Mouse (Mus musculus) cerebellum, adult 8-10 months (tissue): ENCODE data around the gene Kcnk15.

ENCODE experiments used
- DNase-seq: peaks from one replicate; pipeline ENCODE4 v3.0.0; 2022

Gene Kcnk15

DNA sequence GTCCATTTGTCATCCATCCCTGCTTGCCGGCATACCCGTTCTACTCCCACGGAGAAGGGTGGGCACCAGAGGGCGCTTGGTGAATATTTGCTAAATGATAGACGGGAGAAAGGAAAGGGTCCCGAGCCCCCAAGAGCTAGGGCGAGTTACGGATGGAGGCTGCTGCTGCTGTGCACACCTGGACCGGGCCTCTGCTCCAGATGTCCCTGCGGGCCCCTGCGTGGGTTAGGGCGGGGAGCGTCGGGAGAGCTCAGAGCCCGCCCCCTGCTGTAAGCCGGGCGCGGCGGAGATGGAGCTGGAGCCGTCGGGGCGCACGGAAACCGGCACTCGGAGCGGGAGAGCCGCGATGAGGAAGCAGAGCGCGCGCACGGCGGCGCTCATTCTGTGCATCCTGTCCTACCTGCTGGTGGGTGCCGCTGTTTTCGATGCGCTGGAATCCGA, at the start of gene Kcnk15:
Gene Kcnk15 (plus strand): TSS at position 191 of the 441 bp plus-strand sequence.
- DNase-seq: no peak

DNA sequence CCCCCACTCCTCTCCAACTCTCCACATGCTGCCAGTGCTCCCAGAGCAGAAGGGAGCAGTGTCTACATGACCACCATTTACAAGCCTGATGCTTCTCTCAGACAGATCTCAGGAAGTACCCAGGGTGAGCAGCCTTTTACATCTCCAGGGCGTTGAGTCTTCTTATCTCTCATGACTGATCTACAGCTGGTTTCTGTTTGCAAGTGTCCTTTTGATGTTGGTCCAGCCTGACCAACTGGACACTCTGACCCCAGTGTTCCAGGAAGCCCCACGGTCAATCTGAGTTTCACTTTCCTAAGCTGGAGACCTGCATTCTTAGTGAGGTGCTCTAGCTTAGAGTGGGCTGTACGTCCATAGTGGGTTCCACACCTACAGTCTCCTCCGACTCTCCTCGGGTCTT, 49.6 kb upstream of the Kcnk15 start:
- no peak for DNase-seq

DNA sequence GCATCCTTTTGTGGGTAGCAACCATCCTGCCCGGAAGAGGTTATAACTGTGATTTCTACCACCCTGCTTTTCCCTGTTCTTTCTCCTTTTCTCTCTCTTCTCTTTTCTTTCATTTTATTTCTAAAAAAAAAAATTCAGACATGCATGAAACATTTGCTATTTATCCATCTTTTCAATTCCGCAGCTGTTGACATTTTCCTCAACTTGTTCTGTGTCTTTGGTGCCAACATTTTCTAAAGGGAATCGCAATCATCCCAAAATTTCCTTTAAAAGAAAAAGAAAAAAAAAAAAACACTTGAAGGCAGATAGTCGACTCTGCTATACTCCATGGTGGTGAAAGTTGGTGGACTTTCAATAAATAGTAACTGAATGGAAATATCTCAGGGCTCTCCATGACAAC, 44.3 kb upstream of the Kcnk15 start:
- no peak for DNase-seq

DNA sequence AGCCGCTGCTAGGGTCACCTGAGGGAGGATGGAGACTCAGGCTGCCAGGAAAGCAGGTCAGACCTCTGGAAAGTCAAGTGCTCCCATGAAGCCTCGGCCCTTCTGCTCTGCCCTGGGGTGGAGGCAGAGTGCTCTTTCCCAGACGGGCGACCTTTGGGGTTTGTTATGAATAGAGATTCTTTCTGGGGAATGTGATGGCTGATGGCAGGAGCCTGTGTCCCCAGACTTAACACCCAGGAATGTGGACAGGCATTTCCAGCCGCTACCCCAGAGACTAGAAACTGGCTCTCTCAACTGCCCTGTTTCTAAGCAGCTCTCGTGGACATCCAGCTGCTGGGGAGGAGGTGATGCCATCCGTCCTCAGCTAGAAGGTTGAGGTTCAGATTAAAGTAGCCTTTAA, 43.7 kb upstream of the Kcnk15 start:
- no peak for DNase-seq

DNA sequence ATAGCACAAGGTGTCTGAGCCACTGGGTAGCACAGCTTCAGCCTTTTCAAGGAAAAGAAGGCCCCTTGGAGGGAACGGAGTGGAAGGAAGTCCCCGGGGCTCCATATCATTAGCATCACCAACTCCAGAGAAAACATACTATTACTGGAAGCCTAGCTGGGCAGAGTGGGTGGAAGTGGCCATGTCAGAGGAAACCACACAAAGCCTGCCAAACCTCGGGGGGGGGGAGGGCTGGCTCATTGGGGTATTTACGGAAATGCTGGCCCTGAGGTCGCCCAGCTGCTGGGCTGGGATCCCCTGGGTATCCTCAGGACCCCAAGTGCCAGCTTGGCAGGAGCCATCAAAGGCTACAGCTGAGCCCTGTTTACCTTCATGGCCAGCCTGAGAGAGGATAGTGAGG, 40.4 kb upstream of the Kcnk15 start:
- no peak for DNase-seq

DNA sequence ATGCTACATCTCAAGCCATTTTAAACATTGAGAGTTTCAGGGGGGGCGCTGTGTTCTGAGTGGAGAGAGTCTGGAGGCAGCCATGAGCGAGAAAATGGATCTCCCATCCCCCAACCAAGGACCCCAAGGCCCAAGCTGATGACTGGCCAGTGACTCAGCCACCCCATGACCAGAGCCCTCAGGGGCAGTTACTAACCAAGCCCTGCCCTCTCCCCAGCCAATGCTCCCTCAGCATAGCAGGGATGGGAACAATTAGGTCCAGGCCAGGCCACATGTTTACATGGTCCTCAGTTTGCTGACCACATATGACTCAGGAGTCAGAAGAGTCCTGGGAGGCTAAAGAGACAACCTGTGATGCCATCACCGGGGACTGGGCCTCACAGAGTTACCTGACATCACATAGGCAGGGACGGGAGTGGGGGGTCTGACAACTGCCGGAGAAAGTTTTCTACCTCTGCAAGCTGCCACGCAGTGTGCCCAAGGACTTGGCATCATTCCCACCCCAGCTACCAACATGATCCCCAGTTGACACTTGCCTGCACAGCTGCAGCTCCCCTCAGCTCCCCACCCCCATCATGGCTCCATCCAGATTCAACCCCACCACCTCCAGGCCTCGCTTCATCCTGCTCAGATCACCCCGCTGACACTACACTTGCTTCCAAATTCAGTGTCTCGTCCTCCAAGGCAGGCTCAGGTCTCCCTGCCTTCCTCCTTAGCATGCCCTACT, 38.5 kb upstream of the Kcnk15 start:
- no peak for DNase-seq

DNA sequence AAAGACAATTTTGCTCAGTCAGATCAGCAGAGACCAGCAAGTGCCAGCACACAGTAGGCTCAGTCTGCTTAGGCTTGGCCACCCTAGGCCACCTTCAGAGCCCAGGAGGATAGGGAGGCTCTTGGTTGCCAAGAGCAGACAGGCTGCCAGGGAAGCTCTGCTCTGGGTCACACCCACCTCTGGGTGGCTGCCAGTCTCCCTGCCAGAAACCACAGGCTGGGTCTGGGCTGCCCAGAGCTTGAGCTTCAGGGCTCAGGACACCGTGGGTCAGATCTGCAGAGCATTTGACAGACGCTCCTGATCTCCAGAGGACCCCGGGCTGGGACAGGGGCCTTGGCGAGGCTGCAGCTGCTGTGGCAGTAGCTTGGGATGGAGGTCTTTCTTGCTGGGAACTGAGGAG, 32.8 kb upstream of the Kcnk15 start, which contains the start of gene Ccn5:
Gene Ccn5 (plus strand): TSS at position 255 of the 400 bp plus-strand sequence.
- DNase-seq: peak; percentile 76

DNA sequence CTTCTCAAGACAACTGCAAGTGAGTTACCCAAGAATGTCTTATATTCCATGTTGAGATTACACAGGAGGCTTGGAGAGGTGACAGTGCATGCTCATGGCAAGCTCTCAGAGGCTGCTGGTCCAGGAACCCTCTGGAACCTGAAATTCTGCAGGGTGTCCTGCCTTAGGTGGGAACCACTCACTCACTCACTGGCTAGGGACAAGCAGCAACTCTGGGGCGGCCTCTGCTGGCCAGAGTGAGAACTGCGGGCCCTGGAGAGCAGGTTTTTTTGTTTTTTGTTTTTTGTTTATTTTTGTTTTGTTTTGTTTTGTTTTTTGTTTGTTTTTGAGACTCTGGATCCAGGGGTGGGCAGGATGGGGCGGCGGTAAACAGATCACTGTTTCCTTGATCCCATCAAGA, 30.2 kb upstream of the Kcnk15 start:
- DNase-seq: peak; percentile 51

DNA sequence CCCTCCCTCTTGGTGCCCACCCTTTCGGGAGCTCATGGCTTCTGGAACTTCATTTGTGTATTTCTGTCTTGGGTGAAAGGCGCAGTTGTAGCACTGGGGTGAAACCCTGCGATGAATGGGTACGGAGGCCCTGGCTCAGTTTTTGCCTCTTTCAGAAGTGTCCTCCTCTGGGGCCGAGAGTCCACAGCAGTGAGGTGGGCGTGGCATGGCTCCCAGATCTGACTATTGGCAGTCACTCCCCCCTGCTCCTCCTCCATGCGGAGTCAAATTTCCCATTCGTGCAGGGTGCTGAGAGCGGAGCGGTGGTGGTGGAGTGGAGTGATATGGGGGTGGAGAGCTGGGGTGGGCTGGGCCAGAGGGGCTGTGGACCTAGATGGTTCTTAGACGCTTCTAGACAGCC, 29.7 kb upstream of the Kcnk15 start:
- DNase-seq: no peak

DNA sequence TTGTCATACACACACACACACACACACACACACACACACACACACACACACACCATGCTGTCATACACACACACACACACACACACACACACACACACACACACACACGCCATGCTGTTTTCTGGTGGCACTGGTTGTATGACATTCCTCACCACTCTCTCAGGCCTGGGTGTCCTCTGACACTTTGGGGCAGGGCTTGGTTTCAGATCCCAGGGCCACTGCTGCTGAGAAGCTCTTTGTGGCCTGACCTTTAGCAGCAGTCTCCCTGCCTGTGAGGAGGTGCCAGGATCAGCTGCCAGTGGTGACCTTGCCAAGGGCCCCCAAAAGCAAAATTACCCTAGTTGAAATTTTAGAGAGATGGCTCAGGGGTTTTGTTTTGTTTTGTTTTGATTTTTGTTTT, 27.6 kb upstream of the Kcnk15 start:
- no peak for DNase-seq

DNA sequence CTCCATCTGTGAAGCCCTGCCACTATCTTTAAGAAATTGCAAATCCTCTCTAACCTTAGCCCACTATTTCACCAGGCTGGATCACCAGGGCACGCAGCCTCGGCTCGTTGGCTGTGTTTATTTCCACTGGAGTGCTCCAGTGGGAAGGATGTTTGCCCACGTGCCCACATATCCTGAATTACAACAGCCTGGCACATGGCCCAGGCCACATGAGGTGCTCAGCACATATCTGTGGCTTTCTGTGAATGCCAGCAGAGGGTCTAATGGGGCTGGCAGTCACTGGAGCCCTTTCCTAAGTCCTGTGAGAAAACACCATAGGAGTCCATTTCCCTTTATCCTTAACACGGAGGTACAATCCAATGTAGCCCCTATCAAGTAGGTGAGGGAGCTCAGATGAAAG, 27.0 kb upstream of the Kcnk15 start:
- no peak for DNase-seq

DNA sequence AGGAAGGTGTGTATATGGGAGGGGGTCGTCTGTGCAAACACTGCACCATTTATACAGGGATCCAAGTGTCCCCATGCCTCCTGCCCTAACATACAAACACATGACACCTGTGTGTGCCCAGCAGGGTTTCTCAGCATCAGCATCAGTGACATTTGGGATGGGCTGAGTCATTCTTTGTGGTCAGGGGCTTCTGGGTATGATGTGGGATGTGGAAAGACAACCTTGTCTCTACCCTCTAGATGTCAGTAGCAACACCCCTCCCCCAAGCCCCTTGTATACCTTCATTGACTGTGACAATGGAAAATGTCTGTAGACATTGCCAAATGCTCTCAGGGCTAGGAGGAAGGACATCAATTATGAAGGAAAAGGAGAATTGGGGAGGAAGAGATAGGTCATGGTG, 22.3 kb upstream of the Kcnk15 start:
- DNase-seq: no peak

DNA sequence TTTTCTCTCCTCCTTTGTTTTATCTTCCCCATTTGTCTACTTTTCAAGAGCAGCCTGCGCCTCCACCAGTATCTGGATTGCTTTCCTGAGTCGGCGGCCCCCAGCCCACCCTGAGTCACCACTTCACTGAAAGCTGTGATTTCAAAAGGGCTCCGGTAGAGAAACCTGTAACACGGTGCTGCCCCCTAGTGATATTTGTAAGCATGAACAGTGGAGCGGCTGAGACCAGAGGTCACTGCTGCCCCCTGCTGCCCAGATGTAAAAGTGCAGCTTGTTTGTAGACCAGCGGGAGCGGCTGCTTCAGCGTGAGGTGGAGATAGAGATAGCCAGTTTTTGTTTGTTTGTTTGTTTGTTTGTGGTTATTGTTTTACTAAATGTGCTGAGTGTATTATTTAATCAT, 15.4 kb upstream of the Kcnk15 start:
- peak; percentile 87 for DNase-seq

DNA sequence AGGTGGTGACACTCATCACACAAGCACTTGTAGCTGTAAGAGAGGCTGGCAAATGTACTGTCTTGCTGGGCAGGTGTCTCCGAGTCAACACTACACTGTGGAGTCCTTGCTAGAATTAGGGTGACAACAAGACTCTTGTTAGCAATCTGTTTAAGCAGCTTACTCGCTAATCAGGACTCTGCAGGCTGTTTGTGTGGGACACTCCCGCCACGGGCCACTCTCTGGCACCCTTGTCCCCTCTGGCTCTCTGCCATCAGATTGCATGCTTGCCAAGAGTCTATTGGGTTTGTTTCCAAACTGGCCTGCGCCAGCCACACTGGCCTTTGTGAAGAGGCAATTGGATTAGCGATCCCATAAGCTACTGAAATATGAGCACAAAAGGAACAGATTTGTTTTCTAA, 13.9 kb upstream of the Kcnk15 start:
- DNase-seq: peak; percentile 81

DNA sequence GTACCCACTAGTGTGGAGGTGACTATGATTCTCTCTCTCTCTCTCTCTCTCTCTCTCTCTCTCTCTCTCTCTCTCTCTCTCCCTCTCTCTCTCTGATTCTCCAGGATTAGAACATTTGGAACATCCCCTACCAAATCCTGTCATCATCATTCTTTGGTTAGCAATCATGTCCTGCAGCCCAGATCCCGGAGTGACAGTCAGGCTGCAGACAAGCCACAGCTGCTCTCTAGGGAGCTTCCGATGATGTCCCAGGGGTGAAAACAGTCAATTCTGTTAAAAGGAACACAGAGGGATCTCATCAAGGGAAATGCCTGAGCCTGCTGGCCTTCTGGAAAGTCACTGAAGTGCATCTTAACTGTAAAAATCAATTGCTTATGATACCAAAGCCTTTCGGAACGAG, 11.4 kb upstream of the Kcnk15 start:
- no peak for DNase-seq

DNA sequence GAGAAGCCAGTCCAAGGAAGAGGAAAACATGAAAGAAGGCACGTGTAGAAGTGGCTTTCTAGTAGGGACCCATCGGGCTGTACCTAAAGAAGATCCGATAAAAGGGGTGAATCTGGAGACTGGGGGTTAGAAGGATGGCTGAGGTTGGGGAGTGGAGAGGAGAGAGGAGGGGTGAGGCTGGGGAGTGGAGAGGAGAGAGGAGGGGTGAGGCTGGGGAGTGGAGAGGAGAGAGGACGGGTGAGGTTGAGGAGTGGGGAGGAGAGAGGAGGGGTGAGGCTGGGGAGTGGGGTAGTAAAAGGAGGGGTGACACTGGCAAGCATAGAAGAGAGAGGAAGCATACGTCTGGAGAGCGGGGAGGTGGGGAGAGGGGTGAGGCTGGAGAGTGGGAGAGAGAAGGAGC, 3.8 kb downstream of the Kcnk15 start:
- no peak for DNase-seq

DNA sequence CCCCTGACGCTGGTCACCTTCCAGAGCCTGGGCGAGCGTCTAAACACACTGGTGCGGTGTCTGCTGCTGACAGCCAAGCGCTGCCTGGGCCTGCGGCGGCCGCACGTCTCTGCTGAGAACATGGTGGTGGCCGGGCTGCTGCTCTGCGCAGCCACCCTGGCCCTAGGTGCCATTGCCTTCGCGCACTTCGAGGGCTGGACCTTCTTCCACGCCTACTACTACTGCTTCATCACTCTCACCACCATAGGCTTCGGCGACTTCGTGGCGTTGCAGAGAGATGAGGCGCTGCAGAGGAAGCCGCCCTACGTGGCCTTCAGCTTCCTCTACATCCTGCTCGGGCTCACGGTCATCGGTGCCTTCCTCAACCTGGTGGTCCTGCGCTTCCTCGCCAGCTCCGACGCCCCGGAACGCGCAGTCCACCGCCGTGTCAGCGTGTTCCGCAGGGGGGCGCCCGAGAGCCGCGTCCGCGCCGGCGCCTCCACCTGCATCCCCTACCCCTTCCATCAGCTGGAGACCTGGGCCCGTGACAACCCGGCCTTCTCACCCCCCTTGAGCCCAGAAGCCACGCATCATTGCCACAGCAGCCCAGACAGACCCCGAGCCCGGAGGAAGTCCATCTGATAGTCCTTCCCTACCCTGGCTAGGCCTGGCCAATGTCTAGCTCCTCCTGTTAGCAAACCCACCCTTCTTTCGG, 5.0 kb downstream of the Kcnk15 start:
- peak; percentile 73 for DNase-seq

DNA sequence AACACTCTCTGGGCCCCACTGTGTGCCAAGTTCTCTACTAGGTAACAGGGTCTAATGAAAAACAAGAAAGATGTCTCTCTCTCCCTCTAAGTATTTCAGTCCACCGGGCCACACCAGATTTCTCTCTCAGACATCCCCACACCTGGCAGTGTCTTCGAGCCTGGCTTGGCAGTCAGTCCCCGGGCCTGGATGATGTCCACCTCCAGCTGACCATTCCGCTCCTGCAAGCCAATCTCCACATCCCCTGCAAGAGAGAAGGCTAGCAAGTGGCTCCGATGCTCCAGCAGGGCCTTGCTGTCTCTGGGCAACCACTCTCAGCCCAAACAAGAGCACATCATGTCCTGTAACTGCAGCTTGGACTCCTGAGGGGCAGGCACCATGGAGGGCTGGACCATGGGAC, 11.9 kb downstream of the Kcnk15 start:
- DNase-seq: peak; percentile 54

DNA sequence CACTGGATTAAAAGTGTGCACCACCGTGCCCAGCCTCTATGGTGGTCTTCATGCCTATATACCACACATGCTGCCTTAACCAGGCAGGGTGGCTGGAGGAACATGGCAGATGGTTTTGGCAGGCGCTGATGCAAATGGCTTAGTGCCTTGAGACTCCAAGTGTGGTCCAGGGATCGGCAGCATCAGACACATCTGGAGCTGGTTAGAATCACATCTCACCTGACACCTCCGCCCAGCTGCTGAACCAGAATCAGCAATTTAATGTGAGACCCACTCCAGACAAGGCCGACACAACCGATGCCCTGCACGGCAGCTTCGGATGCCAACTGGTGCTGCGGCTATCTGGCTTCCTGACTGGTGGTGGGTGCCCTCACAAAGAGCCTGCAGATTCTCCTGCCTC, 12.6 kb downstream of the Kcnk15 start:
- DNase-seq: no peak

DNA sequence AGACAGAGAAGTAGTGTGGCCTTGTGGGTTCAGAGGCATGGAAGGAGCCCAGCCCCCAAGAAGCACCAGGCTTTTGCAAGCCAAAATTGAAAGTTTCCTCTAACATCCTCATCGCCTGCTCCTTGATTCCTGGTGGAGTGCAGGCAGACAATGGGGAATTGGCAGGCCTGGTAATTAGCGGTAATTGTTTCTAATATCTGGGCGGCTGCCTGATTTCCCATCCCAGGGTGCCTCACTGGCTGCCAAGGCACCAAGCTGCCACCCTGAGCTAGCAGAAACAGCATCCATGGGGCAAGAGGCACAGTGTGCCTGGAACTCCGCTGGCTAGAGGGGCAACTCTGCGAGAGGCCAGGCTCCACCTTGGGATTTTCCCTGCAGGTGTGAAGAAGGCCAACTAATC, 16.3 kb downstream of the Kcnk15 start:
- DNase-seq: no peak

DNA sequence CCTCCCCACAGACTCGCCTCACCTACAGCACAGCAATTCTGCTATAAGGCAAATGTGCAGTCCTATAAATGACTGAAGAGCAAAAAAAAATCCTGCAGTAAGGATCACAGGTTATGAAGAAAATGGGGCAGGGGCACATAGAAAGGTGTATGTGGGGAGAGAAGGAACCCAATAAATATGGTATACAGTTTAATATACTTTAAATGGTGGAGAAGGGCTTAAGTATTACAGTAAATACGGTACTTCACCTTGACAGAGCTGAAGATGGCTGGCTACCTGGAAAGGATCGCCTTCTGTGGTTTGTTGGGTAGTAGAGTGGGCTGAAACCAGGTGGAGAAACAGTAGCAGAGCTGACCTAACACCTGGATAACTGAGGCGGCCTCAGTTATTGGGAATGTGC, 17.8 kb downstream of the Kcnk15 start:
- DNase-seq: no peak

DNA sequence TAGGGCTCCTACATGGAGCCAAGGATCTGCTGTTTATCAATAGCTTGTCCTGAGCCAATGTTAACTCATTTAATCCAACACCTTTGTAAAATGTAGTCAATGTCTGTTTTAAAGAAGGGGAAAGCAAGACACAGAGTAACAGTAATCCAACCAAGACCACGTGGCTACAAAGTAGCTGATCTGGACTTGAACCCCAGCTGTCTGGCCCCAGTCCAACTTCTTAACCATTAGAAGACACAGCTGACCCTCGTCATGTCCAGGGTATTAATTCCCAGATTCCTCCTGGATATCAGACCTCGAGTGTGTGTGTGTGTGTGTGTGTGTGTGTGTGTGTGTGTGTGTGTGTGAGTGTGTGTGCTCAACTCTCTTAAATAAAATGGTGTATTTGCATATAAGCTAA, 18.5 kb downstream of the Kcnk15 start:
- no peak for DNase-seq

DNA sequence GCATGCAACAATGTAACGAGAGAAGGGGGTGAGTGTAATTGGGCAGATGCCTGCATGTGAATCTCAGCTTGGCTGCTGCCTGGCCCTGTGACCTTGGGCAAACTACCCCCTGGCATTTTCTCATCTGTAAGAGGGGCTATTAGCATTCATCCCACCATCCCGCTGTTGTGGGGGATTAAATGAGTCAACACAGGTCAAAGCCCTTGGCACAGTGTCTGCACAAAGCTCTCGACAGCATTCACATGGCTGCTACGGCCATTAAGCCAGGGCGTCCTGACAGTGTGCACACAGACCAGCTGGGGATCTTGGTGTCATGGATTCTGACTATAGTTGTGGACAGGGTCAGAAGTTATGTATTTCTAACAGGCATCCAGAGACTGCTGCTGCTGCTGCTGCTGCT, 21.4 kb downstream of the Kcnk15 start:
- DNase-seq: no peak

DNA sequence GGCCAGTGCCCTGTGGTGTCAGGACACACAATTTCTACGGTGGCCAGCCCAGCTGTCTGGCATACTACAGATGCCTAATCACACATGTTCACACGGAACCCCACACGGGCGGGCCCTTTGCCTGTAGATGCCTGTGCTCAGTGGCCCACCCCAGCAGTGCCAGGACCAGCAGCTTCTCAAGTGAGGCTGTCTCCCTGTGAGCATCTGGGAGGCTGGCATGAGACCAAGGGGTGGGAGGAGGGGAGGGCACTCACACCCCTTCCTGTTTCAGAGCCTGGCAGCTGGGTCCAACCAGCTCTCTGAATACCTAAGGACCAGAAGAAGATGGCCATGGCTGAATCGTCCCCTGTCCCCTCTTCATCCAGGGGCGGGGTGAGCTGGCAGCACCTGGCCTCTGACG, 22.0 kb downstream of the Kcnk15 start:
- DNase-seq: no peak
